Mouse (Mus musculus): Measurements from ENCODE around the gene Myo1d. TPM values are rescaled to one million over a fixed set of nuclear protein-coding genes. Genes with fewer than 3 reads are reported as not detected.

Gene Myo1d
- polyA plus RNA-seq, 1 experiment = 10.8 TPM

DNA sequence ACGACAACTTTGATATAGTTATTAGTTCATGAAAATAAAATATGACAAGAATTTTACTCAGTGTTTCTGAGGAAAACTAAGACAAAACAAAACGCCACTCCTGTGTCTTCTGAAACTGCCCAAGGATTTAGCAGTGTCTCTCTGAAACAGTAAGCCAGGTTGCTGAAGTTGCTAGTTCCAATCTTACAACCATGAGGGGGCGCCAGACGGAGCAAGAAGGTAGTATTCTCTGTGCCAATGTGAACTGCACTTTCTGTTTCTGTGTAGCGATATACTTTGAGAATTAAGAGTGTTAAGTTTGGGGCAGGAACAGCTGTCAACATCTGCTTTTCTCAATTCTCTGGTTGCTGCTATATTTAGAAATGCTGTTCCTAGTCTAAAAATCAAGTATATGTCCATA, 165.4 kb downstream of the Myo1d start:
- no peak overlapping the region for H3K4me3 ChIP-seq (ENCODE audit: insufficient read depth, poor library complexity, severe bottlenecking)
- no peak for TF ChIP-seq FOSL1 (IDR thresholded peaks at IDR 0.05; ENCODE audit: insufficient read depth, low read length, poor library complexity, severe bottlenecking)
- TF ChIP-seq MAX (IDR thresholded peaks at IDR 0.05) = no peak
- no peak for TF ChIP-seq CTCF (IDR thresholded peaks at IDR 0.05; ENCODE audit: control insufficient read depth, insufficient read depth, insufficient read length)
- no peak for TF ChIP-seq MYOD1 (IDR thresholded peaks at IDR 0.05; ENCODE audit: control insufficient read depth, insufficient read length, low read depth)
- no peak for TF ChIP-seq USF1 (IDR thresholded peaks at IDR 0.05; ENCODE audit: low read depth)
- TF ChIP-seq MYOG (IDR thresholded peaks at IDR 0.05; ENCODE audit: control insufficient read depth, extremely low read depth, insufficient read length) = no peak
- TF ChIP-seq CEBPB (IDR thresholded peaks at IDR 0.05; ENCODE audit: low read depth) = no peak

DNA sequence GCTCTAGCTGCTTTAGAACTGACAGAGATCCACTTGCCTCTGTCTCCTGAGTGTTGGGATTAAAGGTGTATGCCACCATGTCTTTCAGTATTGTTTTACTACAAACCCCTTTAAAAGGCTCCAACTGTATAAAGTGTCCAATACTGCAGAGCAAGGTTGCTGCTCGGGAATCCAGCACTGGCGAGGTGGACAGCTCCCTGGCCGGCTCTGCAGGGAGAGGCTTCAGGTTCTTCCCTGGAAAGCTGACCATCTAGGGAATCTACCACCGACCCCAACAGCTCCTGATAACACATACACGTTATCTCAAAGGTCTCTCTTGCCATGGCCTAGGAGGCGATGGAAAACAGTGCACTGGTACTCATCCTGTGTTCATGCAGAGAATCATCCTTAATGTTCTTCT, 166.3 kb downstream of the Myo1d start:
- TF ChIP-seq MYOG (IDR thresholded peaks at IDR 0.05; ENCODE audit: control insufficient read depth, extremely low read depth, insufficient read length) (no peak), MAX (IDR thresholded peaks at IDR 0.05) (no peak)
- no peak overlapping the region for H3K4me3 ChIP-seq (ENCODE audit: insufficient read depth, poor library complexity, severe bottlenecking)
- H3K27me3 ChIP-seq (ENCODE audit: control insufficient read depth, insufficient read depth, insufficient read length) = no peaks in the 10 kb centered on the region
- H3K79me2 ChIP-seq (ENCODE audit: control insufficient read depth, insufficient read depth) = no peaks in the 10 kb centered on the region
- H3ac ChIP-seq (ENCODE audit: control insufficient read depth, insufficient read length, low read depth) = no peak overlapping the region
- no peaks in the 10 kb centered on the region for H3K36me3 ChIP-seq (ENCODE audit: control insufficient read depth, insufficient read depth)
- no peaks in the 10 kb centered on the region for H3K79me3 ChIP-seq (ENCODE audit: low read depth)

More for the DNA sequence above, 165.4 kb downstream of the Myo1d start:
- Histone ChIP-seq H3K79me3 (ENCODE audit: low read depth) (no peaks in the 10 kb centered on the region), H3ac (ENCODE audit: control insufficient read depth, insufficient read length, low read depth) (no peak overlapping the region), H3K79me2 (ENCODE audit: control insufficient read depth, insufficient read depth) (no peaks in the 10 kb centered on the region), H3K36me3 (ENCODE audit: control insufficient read depth, insufficient read depth) (no peaks in the 10 kb centered on the region), H3K27me3 (ENCODE audit: control insufficient read depth, insufficient read depth, insufficient read length) (no peaks in the 10 kb centered on the region)

DNA sequence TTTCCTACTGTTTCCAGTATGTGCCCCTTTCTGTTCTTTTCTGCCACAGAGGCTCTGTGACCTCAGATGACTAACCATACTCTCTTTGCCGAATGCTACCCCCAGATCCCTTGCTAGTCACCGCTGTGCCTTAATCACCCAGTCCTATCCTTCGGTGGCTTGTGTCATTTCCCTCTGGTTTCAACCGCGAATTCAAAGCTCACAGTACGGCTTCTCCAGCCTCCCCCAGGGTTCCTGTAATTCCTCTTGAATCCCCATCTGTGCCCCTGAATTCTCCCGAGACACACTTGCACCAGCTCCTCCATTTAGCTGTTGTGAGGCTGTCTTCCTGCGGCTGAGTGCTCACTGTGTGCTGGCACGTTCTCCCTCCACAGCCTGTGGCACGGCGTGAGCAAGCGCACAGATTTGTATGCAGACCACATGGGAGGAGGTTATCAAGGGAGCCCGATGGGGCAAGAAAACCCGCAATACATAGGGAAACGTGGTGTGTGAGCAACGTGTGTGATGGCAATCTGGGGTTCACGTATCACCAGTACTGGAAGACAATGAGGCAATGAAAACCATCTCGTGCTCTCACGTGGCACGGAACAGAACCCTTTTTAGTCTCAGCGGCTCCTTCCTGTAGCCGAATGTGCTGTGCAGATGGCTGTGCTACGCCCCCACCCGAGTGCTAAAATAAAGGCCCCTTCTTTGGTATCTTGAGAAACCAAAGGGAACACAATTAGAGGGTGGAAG, 177.0 kb downstream of the Myo1d start:
- Histone ChIP-seq H3K4me3 (ENCODE audit: insufficient read depth, poor library complexity, severe bottlenecking) (no peak overlapping the region), H3ac (ENCODE audit: control insufficient read depth, insufficient read length, low read depth) (peak overlapping the region; percentile 61), H3K36me3 (ENCODE audit: control insufficient read depth, insufficient read depth) (no peaks in the 10 kb centered on the region), H3K27me3 (ENCODE audit: control insufficient read depth, insufficient read depth, insufficient read length) (no peaks in the 10 kb centered on the region), H3K79me3 (ENCODE audit: low read depth) (no peaks in the 10 kb centered on the region), H3K79me2 (ENCODE audit: control insufficient read depth, insufficient read depth) (no peaks in the 10 kb centered on the region)
- TF ChIP-seq MYOG (IDR thresholded peaks at IDR 0.05; ENCODE audit: control insufficient read depth, extremely low read depth, insufficient read length) (no peak), MAX (IDR thresholded peaks at IDR 0.05) (peak; percentile 84), USF1 (IDR thresholded peaks at IDR 0.05; ENCODE audit: low read depth) (no peak), CEBPB (IDR thresholded peaks at IDR 0.05; ENCODE audit: low read depth) (peak; percentile 35), CTCF (IDR thresholded peaks at IDR 0.05; ENCODE audit: control insufficient read depth, insufficient read depth, insufficient read length) (no peak), MYOD1 (IDR thresholded peaks at IDR 0.05; ENCODE audit: control insufficient read depth, insufficient read length, low read depth) (peak; percentile 16), FOSL1 (IDR thresholded peaks at IDR 0.05; ENCODE audit: insufficient read depth, low read length, poor library complexity, severe bottlenecking) (no peak)

DNA sequence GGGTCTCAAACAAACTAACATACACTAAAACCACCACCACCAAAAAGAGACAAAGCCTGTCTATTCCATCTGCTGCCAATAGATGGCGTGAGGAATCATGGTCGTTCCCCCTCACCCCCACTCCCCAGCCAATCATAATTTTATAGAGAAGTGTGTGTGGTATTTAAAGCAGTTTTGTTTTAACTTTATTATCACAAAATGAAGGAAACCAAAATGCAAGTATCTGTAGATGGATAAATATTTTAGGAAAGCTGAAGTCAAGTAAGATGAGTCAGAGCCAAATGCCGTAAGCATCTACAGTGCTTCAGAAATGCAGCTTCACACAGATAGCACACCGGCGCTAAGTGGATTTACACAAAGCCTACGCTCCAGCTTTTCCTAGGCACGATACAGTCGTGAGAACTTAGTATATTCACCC, 177.8 kb downstream of the Myo1d start:
- no peak for TF ChIP-seq USF1 (IDR thresholded peaks at IDR 0.05; ENCODE audit: low read depth)
- peak; percentile 28 for TF ChIP-seq CTCF (IDR thresholded peaks at IDR 0.05; ENCODE audit: control insufficient read depth, insufficient read depth, insufficient read length)
- no peaks in the 10 kb centered on the region for H3K79me3 ChIP-seq (ENCODE audit: low read depth)
- no peaks in the 10 kb centered on the region for H3K27me3 ChIP-seq (ENCODE audit: control insufficient read depth, insufficient read depth, insufficient read length)
- H3K79me2 ChIP-seq (ENCODE audit: control insufficient read depth, insufficient read depth) = no peaks in the 10 kb centered on the region
- H3K36me3 ChIP-seq (ENCODE audit: control insufficient read depth, insufficient read depth) = no peaks in the 10 kb centered on the region
- no peak overlapping the region for H3ac ChIP-seq (ENCODE audit: control insufficient read depth, insufficient read length, low read depth)
- H3K4me3 ChIP-seq (ENCODE audit: insufficient read depth, poor library complexity, severe bottlenecking) = no peak overlapping the region

DNA sequence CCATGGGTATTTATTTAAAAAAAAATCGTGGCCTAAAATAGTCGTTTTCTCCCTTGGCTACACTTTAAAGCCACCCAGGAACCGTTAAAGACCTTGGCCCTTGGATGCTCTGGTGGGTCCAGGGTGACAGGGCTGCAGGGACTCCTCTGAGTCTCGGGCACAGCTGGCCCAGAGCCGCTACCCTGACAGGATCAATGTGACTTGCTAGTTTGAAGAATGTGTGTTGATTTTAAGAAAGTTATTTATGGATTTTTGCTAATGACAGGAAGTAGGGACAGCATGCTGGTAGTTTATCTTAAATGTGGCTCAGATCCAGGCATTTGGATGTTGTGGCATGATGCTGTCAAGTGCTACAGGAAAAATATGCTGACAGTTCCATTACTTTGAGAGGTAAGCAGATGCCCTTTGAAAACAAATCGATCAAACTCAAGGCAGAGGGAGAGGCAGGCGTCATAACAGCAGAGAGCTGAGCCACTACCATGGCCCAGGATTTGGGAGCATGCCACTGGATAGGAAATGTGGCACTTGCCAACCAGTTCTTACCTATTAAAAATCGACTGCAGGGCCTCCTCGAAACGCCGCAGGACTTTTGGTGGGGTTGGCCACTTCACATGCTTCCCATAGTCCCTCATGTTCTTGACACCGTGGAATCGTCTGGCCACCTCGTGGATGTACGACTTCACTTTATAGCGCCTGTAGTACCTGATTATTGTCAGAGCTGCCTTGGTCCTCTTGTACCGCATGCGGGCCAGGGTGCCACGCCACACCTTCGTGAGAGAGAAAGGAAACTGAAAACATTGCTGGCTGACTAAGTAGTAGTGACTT, 178.6 kb downstream of the Myo1d start:
- H3K79me3 ChIP-seq (ENCODE audit: low read depth) = no peaks in the 10 kb centered on the region
- no peaks in the 10 kb centered on the region for H3K36me3 ChIP-seq (ENCODE audit: control insufficient read depth, insufficient read depth)
- H3K27me3 ChIP-seq (ENCODE audit: control insufficient read depth, insufficient read depth, insufficient read length) = no peaks in the 10 kb centered on the region
- H3K4me3 ChIP-seq (ENCODE audit: insufficient read depth, poor library complexity, severe bottlenecking) = no peak overlapping the region
- no peak overlapping the region for H3ac ChIP-seq (ENCODE audit: control insufficient read depth, insufficient read length, low read depth)
- H3K79me2 ChIP-seq (ENCODE audit: control insufficient read depth, insufficient read depth) = no peaks in the 10 kb centered on the region
- TF ChIP-seq MAX (IDR thresholded peaks at IDR 0.05) (no peak), CTCF (IDR thresholded peaks at IDR 0.05; ENCODE audit: control insufficient read depth, insufficient read depth, insufficient read length) (no peak), MYOG (IDR thresholded peaks at IDR 0.05; ENCODE audit: control insufficient read depth, extremely low read depth, insufficient read length) (no peak), CEBPB (IDR thresholded peaks at IDR 0.05; ENCODE audit: low read depth) (no peak), FOSL1 (IDR thresholded peaks at IDR 0.05; ENCODE audit: insufficient read depth, low read length, poor library complexity, severe bottlenecking) (no peak), USF1 (IDR thresholded peaks at IDR 0.05; ENCODE audit: low read depth) (no peak), MYOD1 (IDR thresholded peaks at IDR 0.05; ENCODE audit: control insufficient read depth, insufficient read length, low read depth) (no peak)

All from C2C12 (cell line).